ENCODE assay signal across 29 mouse cellular contexts in the genomic region with DNA sequence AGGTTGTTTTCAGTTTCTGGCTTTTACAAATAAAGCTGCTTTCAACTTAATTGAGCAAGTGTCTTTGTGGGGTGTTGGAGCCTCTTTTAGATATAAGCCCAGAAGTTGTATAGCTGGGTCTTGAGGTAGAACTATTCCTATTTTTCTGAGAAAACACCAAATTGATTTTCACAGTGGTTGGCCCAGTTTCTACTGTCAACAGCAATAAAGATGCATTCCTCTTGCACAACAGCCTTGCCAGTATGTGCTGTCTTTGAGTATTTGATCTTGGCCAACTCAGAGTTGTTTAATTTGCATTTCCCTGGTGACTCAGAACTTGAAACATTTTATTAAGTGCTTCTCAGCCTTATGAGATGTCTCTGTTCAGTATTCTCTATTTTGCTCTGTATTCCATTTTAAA. TPM values are rescaled to one million over a fixed set of nuclear protein-coding genes. Genes with fewer than 3 reads are reported as not detected.
DNase-seq lines count a peak whose midpoint lies in the region; ATAC-seq and TF ChIP-seq lines count a peak whose summit lies in the region.
"Had no signal": no experiment of that assay in that cellular context is flagged by ENCODE, and none has a peak within 500 bp of the region (broad histone marks: within the 10 kb centered on the region; RNA-seq: fewer than 3 reads in every experiment).

No protein-coding gene starts in this region.

- H3K9me3 ChIP-seq in midbrain, embryonic 11.5 days (ENCODE audit: control insufficient read depth, low read length), result no peaks in the 10 kb centered on the region; the same call in 1 of the 2 replicates
- H3K9me3 ChIP-seq in midbrain, embryonic 16.5 days (replicated peaks; ENCODE audit: control insufficient read depth, low read length, poor library complexity, severe bottlenecking), result no peaks in the 10 kb centered on the region
- H3K9me3 ChIP-seq in kidney, embryonic 16.5 days (ENCODE audit: low read length), result 0 out of 2 replicates have a peak, but pooled peaks cover 5% of the 10 kb centered on the region
- H3K9me3 ChIP-seq: embryonic facial prominence, embryonic 10.5 days; embryonic facial prominence, embryonic 12.5 days; forebrain, embryonic 12.5 days; G1E had no signal

- DNase-seq in midbrain, embryonic 11.5 days (ENCODE audit: low spot score, missing footprints), result peak; percentile 21
- DNase-seq in Muller cell, postnatal 12 days (ENCODE audit: inconsistent ontology term), result peak; percentile 51
- DNase-seq in adipocyte (ENCODE audit: low spot score), result peak; percentile 24
- DNase-seq in fibroblast of lung, adult 2 months (ENCODE audit: low read depth), result peak; percentile 24
- DNase-seq in frontal cortex, postnatal 10 days (ENCODE audit: low spot score in 2 of 2), result no peak
- DNase-seq in cerebellum, adult 2 months, result no peak
- DNase-seq: adrenal gland, adult 2 months; adrenal gland, postnatal 10 days; adrenal gland, postnatal 25 days; B cell, adult 2 months; cerebellum, adult 18-20 months; cerebellum, adult 9-10 months; cerebellum, postnatal 10 days; cerebellum, postnatal 25 days had no signal

- no peak overlapping the region for H3K9ac ChIP-seq in midbrain, embryonic 11.5 days (ENCODE audit: low read length)
- no peak overlapping the region for H3K9ac ChIP-seq in midbrain, embryonic 16.5 days (ENCODE audit: low read depth, low read length)
- no peak overlapping the region for H3K9ac ChIP-seq in kidney, embryonic 16.5 days (replicated peaks; ENCODE audit: low read length)
- H3K9ac ChIP-seq: embryonic facial prominence, embryonic 12.5 days; forebrain, embryonic 12.5 days had no signal

- ATAC-seq in midbrain, embryonic 11.5 days (ENCODE audit: low FRiP score), result no peak
- no peak for ATAC-seq in midbrain, embryonic 16.5 days
- ATAC-seq in kidney, embryonic 16.5 days (ENCODE audit: low FRiP score, low TSS enrichment), result no peak
- ATAC-seq: activated CD4-positive, CD25-positive, alpha-beta regulatory T cell, adult 4 months; CD4-positive, CD25-positive, alpha-beta regulatory T cell, adult 4 months; forebrain, embryonic 14.5 days; forebrain, embryonic 16.5 days; Patski had no signal

- no peak overlapping the region for H3K4me3 ChIP-seq in midbrain, embryonic 11.5 days (ENCODE audit: low read depth, low read length)
- no peak overlapping the region for H3K4me3 ChIP-seq in midbrain, embryonic 16.5 days (ENCODE audit: low read depth, low read length)
- no peak overlapping the region for H3K4me3 ChIP-seq in kidney, embryonic 16.5 days (ENCODE audit: low read length)
- no peak overlapping the region for H3K4me3 ChIP-seq in cerebellum, adult 2 months (replicated peaks; ENCODE audit: insufficient read depth, low read depth, low read length)
- H3K4me3 ChIP-seq: embryonic facial prominence, embryonic 10.5 days; embryonic facial prominence, embryonic 12.5 days; forebrain, embryonic 10.5 days; forebrain, embryonic 12.5 days had no signal

- H3K4me1 ChIP-seq in midbrain, embryonic 11.5 days (ENCODE audit: control insufficient read depth, insufficient read depth, low read length), result no peaks in the 10 kb centered on the region
- H3K4me1 ChIP-seq in midbrain, embryonic 16.5 days (ENCODE audit: control insufficient read depth, insufficient read depth, low read length), result no peaks in the 10 kb centered on the region
- H3K4me1 ChIP-seq in kidney, embryonic 16.5 days (ENCODE audit: insufficient read depth, low read length), result no peaks in the 10 kb centered on the region
- H3K4me1 ChIP-seq in cerebellum, adult 2 months (ENCODE audit: control insufficient read depth, insufficient read depth, low read length), result no peaks in the 10 kb centered on the region
- H3K4me1 ChIP-seq: embryonic facial prominence, embryonic 10.5 days; embryonic facial prominence, embryonic 12.5 days; forebrain, embryonic 10.5 days; forebrain, embryonic 12.5 days had no signal

- H3K27me3 ChIP-seq in midbrain, embryonic 11.5 days (ENCODE audit: control insufficient read depth, insufficient read depth, low read length), result no peaks in the 10 kb centered on the region
- H3K27me3 ChIP-seq in midbrain, embryonic 16.5 days (ENCODE audit: control insufficient read depth, insufficient read depth, low read depth, low read length), result no peaks in the 10 kb centered on the region
- H3K27me3 ChIP-seq in kidney, embryonic 16.5 days (ENCODE audit: insufficient read depth, low read length), result no peaks in the 10 kb centered on the region
- no peaks in the 10 kb centered on the region for H3K27me3 ChIP-seq in cerebellum, adult 2 months (ENCODE audit: control insufficient read depth, insufficient read depth, low read length)
- H3K27me3 ChIP-seq: embryonic facial prominence, embryonic 12.5 days; forebrain, embryonic 12.5 days; Patski had no signal

- no peak overlapping the region for H3K27ac ChIP-seq in midbrain, embryonic 11.5 days (ENCODE audit: low read depth, low read length)
- H3K27ac ChIP-seq in midbrain, embryonic 16.5 days (ENCODE audit: low read length), result no peak overlapping the region
- no peak overlapping the region for H3K27ac ChIP-seq in kidney, embryonic 16.5 days (ENCODE audit: low read length)
- H3K27ac ChIP-seq in cerebellum, adult 2 months (ENCODE audit: insufficient read depth, low read length), result no peak overlapping the region
- H3K27ac ChIP-seq: embryonic facial prominence, embryonic 10.5 days; embryonic facial prominence, embryonic 12.5 days; forebrain, embryonic 10.5 days; forebrain, embryonic 12.5 days had no signal

- no peak overlapping the region for H3K4me2 ChIP-seq in midbrain, embryonic 11.5 days
- no peak overlapping the region for H3K4me2 ChIP-seq in midbrain, embryonic 16.5 days (ENCODE audit: low read length)
- no peak overlapping the region for H3K4me2 ChIP-seq in kidney, embryonic 16.5 days (replicated peaks; ENCODE audit: low read depth, low read length)
- H3K4me2 ChIP-seq: embryonic facial prominence, embryonic 12.5 days; forebrain, embryonic 12.5 days had no signal

- no peak for TF ChIP-seq CTCF in cerebellum, adult 2 months (IDR thresholded peaks at IDR 0.05; ENCODE audit: borderline replicate concordance, insufficient read depth, low read depth, low read length)

- no peaks in the 10 kb centered on the region for H3K36me3 ChIP-seq in midbrain, embryonic 11.5 days (ENCODE audit: control insufficient read depth, insufficient read depth, low read length)
- H3K36me3 ChIP-seq in midbrain, embryonic 16.5 days (ENCODE audit: control insufficient read depth, insufficient read depth, low read length), result no peaks in the 10 kb centered on the region
- no peaks in the 10 kb centered on the region for H3K36me3 ChIP-seq in kidney, embryonic 16.5 days (ENCODE audit: insufficient read depth, low read length)
- H3K36me3 ChIP-seq: embryonic facial prominence, embryonic 10.5 days; embryonic facial prominence, embryonic 12.5 days; forebrain, embryonic 10.5 days; forebrain, embryonic 12.5 days; G1E had no signal

- no peak for TF ChIP-seq POLR2A in cerebellum, adult 2 months (IDR thresholded peaks at IDR 0.05; ENCODE audit: borderline replicate concordance, insufficient read depth, low read length)

RNA-seq across cellular contexts. Expression of a gene that starts 10.7 kb away (rescaled TPM):
- not detected in 2 replicates for polyA plus RNA-seq in midbrain, embryonic 11.5 days (2014; fragmentation: Nextera tagmentation; extraction: Ambion mirVana)
- polyA plus RNA-seq in midbrain, embryonic 16.5 days (2015; fragmentation: Nextera tagmentation; extraction: Ambion mirVana), result not detected in 2 replicates
- polyA plus RNA-seq in kidney, embryonic 16.5 days (2015; fragmentation: Nextera tagmentation; extraction: Ambion mirVana), result not detected in 2 replicates
- polyA plus RNA-seq in cerebellum, adult 2 months (2012; rRNA removed), result not detected in 2 replicates
- polyA plus RNA-seq: activated CD4-positive, CD25-positive, alpha-beta regulatory T cell, adult 4 months; adrenal gland, adult 2 months; CD4-positive, CD25-positive, alpha-beta regulatory T cell, adult 4 months; cortical plate, adult 2 months; embryonic facial prominence, embryonic 10.5 days; embryonic facial prominence, embryonic 12.5 days; embryonic facial prominence, embryonic 14.5 days; forebrain, embryonic 10.5 days; forebrain, embryonic 12.5 days; forebrain, embryonic 14.5 days; forebrain, embryonic 16.5 days; frontal cortex, adult 2 months; G1E had no signal

RNA-seq across cellular contexts. Expression of a gene that starts 22.5 kb away (rescaled TPM):
- not detected in 2 replicates for polyA plus RNA-seq in midbrain, embryonic 11.5 days (2014; fragmentation: Nextera tagmentation; extraction: Ambion mirVana)
- not detected in 2 replicates for polyA plus RNA-seq in midbrain, embryonic 16.5 days (2015; fragmentation: Nextera tagmentation; extraction: Ambion mirVana)
- polyA plus RNA-seq in kidney, embryonic 16.5 days (2015; fragmentation: Nextera tagmentation; extraction: Ambion mirVana), result not detected in 2 replicates
- not detected in 2 replicates for polyA plus RNA-seq in cerebellum, adult 2 months (2012; rRNA removed)
- polyA plus RNA-seq: activated CD4-positive, CD25-positive, alpha-beta regulatory T cell, adult 4 months; adrenal gland, adult 2 months; CD4-positive, CD25-positive, alpha-beta regulatory T cell, adult 4 months; cortical plate, adult 2 months; embryonic facial prominence, embryonic 10.5 days; embryonic facial prominence, embryonic 12.5 days; embryonic facial prominence, embryonic 14.5 days; forebrain, embryonic 10.5 days; forebrain, embryonic 12.5 days; forebrain, embryonic 14.5 days; forebrain, embryonic 16.5 days; frontal cortex, adult 2 months; G1E; Patski had no signal

Comparison
In these comparisons a context has a peak if more than half of its experiments do, and no peak if none do; other contexts are left out.
1. DNase-seq: peak in midbrain, embryonic 11.5 days (single experiment), Muller cell, postnatal 12 days (single experiment), adipocyte (single experiment) and fibroblast of lung, adult 2 months (single experiment); none in frontal cortex, postnatal 10 days (0 of 2) and cerebellum, adult 2 months (0 of 2).